Mouse (Mus musculus) left cerebral cortex, adult 11 months (tissue): ENCODE results near the gene Rab25.

Source experiments
- DNase-seq: peaks from one replicate; pipeline ENCODE4 v3.0.0; 2022; ENCODE audit warnings: low spot score

The Rab25 gene

DNA sequence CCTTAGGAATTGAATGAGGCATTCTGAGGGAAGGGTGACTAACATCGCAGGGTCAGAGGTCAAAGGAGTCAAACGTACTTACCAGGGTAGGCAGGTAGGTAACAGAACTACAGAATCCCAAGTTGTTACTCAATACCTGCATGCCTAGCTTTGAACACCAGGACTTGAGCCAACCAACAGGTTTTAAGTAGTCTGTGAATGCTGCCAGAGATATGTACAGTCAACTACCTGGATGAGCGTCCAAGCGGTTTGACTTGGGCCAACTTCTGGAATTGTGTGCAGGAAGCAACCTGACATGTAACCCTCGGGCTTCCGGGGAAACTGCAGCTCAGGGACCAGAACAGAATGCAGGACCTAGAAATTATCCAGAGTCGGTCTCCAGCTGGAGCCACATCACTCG, 25.1 kb downstream of the Rab25 start:
- DNase-seq, result no peak

GRCm38 (mm10) chr3:88521803-88522331, 26.2 kb downstream of the Rab25 start:
- peak; percentile 46 for DNase-seq

DNA sequence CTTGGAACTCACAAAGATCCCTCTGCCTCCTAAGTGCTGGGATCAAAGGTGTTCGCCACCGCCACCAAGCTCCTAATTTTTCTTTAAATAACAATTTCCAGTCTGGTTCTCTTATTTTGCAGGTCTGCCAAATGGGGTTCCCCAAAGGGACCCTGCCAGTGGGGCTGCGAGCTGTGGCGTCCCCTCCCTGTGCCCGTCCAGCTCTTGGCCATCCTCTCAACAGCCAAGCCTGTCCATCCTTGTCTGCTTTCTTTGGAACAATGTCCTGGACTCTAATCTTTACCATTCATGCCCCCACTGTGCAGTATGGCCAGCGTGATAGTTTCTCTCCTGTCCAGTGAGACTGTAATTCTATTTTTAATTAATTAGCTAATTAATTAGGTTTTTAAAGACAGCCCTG, 26.9 kb downstream of the Rab25 start:
- no peak for DNase-seq

GRCm38 (mm10) chr3:88520078-88520477, 28.0 kb downstream of the Rab25 start:
- no peak for DNase-seq

DNA sequence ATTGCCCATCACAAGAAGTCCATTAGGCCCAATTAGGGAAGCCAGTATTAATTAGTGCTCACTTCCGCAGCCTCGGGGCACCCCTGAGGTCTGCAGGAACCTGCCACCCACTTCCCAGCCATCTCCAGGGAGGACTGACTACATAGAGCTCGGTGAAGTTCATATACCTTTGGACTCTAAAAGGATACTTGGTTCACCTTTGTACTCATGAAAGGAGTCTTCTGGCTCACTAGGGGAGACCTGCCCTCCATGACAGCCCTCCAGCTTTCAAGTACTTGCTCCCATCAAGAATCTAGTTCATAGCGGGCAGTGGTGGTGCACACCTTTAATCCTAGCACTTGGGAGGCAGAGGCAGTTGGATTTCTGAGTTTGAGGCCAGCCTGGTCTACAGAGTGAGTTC, 29.7 kb downstream of the Rab25 start:
- no peak for DNase-seq

GRCm38 (mm10) chr3:88516407-88516806, 31.7 kb downstream of the Rab25 start:
- no peak for DNase-seq

DNA sequence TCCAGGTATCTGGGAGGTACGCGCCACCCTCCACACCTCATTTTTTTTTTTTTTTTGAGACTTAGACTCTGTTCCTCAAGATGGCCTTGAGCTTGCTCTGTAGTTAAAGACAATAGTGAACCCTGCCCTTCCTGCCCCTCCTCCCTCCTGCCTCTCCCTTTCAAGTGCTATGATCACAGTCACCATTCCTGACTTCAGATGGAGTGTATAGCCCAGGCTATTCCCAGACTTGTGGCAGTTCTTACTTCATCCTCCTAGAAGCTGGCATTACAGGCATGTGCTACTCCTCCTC, 33.1 kb downstream of the Rab25 start:
- DNase-seq, result no peak

DNA sequence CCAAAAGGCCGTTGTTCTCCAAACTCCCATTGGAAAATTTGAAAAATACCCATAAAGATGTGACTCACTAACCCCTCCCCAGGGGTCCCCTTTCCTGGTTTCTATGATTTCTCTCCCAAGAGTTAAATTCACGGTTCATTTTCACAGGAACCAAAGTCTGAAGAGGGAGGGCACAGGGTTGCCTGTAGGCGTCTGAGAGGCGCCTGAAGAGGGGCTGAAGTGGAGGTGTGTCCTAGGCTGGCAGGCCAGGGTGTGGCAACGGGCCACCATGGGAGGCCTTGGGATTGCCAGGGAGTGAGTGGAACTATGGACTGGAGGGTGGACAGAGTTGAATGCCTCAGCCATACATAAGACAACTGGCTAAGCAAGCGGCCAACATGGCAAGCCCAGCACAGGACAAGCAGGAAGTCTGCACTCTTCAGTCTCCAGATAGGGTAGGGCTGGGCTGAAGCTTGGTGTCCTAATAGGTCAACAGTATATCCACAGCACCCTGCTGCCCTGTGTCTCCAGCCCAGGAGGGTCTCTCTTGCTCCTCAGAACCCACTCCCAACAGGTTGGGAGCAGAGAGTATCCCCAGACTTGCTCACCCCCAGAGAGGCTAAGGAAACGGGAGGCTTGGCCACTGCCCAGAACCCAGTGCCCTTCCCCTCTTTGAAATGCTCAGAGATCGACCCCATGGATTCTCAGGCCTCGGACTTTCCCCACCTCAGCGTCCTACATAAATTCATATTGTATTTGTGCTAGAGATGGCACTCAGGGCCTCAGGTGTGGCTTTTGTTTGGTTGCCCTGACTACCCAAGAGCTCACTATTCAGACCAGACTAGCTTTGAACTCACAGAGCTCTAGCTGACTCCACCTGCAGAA, 33.6 kb downstream of the Rab25 start:
- DNase-seq, result no peak

GRCm38 (mm10) chr3:88513546-88514115, 34.5 kb downstream of the Rab25 start:
- no peak for DNase-seq

DNA sequence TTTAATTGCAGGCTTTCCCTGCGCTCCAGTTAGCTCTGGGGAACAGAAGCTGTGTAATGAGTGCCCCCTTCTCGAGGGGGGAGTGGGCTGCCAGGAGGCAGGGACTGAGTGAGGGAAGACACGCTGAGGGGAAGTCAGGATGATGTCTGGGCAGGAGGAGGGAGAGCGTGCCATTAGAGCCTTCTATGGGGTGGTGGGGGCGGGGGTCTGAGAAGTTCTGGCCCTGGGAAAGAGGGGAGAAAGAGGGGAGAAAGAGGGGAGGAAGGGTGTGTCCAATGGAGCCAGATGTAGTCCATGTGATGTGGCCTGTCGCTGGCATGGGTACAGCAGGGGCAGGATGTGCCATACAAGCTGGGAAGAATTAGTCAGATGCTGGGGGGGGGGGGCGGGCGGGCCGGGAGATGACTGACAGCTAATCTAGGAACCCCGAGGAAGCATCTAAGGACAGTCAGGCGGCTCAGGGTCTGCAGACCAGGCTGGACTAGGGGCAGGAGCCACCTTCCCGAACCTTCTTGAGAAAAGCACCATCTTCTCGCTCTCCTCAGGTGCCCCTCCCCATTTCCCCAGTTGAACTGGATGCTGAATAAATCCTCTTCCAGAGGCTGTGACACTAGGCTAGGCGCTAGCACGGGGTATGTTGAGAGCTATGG, 35.1 kb downstream of the Rab25 start:
- no peak for DNase-seq

GRCm38 (mm10) chr3:88512141-88512895, 35.8 kb downstream of the Rab25 start:
- no peak for DNase-seq

- no peak for DNase-seq
Observed at GRCm38 (mm10) chr3:88511559-88511958, 36.5 kb downstream of the Rab25 start.

DNA sequence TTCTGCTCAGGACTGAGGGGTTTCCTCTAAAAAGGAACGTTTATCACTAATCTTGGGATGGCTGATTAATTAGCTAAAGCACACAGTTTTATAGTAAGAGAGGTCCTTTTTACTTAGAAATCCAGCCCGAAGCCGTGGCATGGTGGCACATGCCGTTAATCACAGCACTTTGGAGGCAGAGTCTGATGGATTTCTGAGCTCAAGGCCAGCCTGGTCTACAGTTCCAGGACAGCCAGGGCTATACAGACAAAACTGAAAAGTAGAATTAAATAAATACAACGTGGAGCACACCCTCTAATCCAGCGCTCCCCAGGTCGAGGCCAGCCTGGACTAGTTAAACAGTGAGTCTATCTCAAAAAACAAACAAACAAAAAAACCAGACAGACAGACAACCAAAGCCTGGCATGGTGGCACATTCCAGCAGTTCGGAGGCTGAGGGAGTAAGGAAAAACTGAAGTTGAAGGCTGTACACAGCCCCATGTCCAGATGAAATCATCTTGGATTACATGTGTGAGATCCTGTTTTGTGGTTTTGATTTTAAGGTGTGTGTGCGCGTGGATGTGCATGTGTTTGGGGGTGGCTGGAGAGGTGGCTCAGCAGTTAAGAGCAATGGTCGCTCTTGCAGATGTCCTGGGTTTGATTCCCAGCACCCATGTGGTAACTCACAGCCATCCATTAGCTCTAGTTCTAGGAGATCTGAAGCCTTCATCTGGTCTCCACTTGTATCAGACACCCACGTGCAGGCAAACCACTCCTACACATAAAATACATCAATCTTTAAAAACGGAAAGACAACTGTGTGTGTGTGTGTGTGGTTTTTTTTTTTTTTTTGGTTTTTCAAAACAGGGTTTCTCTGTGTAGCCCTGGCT, 37.4 kb downstream of the Rab25 start:
- DNase-seq, result no peak

- peak; percentile 85 for DNase-seq
Observed at GRCm38 (mm10) chr3:88509692-88510420, 38.2 kb downstream of the Rab25 start, which contains the start of gene Lmna. Gene Lmna, minus strand, starts transcription at chr3:88509956.

DNA sequence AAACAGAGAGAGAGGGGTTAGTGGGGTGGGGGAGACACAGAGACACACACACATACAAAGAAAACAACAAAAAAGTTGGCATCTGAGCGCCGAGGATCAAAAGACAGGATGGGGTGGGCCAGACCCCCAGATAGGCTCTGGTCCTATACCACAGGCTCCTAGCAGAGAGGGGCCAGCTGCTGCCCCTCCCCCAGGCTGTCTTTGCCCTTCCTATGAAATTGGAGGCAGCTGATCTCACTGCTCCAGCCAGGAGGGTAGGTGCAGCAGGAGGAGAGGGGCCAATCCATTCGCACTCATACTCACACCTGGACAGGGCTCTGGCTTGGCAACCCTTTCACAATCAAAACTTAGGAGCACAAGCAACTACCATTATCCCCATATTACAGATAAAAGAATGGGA, 38.9 kb downstream of the Rab25 start:
- no peak for DNase-seq

GRCm38 (mm10) chr3:88505765-88506164, 42.3 kb downstream of the Rab25 start:
- no peak for DNase-seq

- no peak for DNase-seq
Observed at GRCm38 (mm10) chr3:88505081-88505480, 43.0 kb downstream of the Rab25 start.

- no peak for DNase-seq
Observed at GRCm38 (mm10) chr3:88503881-88504746, 44.0 kb downstream of the Rab25 start.

DNA sequence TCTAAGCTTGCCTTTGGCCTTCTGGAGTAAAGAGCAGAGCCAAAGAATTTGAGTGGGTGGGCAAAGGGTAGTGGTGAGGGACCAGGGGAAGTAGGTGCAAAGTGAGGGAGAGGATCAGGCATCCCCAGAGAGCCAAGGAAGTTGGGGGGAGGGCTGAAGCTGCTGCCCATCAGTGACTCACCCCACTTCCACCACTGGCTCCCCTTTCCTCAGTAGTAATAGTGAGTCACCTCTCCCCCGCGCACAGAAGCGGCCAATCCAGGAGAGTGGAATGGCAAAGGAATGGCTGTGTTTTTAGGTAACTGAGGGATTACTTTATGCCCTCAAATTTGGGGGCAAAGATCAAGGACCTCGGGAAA, 44.6 kb downstream of the Rab25 start:
- DNase-seq, result no peak
